Mouse (Mus musculus) brain, embryonic 14.5 days (tissue): ENCODE data around the gene Acacb.

Experiments
- CTCF ChIP-seq: fragments of 200-500 bp; IDR thresholded peaks from 2 replicates; pipeline ENCODE4 v1.5.1; 2012; ENCODE audit warnings: inconsistent platforms, mild to moderate bottlenecking, moderate library complexity, borderline replicate concordance; ENCODE audit not compliant: insufficient read depth, insufficient read length; ENCODE audit errors: extremely low read depth
- POLR2A ChIP-seq: fragments of 200-500 bp; IDR thresholded peaks from 2 replicates; pipeline ENCODE4 v1.6.1; 2012; ENCODE audit warnings: mild to moderate bottlenecking, inconsistent platforms, borderline replicate concordance; ENCODE audit not compliant: poor library complexity, insufficient read depth, insufficient read length, severe bottlenecking; ENCODE audit errors: extremely low read depth

DNA sequence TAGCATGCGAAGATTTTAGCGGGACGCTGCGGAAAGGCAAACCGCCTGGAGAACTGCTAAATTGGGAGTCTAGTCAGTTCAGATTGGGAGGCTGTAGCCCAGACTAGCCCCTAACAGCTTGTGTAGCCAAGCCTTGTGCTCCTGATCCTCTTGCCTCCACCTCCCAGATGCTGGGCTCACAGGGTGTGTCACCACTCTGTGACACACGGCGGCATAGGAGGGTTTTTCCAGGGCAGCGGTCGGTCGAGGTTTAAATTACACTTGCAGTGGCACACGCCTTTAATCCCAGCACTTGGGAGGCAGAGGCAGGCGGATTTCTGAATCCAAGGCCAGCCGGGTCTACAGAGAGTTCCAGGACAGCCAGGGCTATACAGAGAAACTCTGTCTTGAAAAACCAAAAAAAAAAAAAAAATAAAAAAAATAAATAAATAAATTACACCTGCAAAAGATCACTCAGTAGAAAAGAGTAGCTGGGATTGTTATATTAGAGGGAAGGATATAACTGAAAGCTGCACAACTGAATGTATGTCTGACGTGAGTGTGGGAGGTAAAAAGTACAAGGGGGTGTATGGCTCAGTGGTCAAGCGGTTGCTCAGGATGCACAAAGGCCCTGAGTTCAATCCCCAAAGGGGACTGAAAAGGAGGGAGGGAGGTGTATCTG, 16.7 kb upstream of the Acacb start:
- TF ChIP-seq POLR2A = no peak
- no peak for TF ChIP-seq CTCF
